Mouse (Mus musculus) right cerebral cortex, postnatal 25 days (tissue): Measurements from ENCODE around the gene Hoxb9.

Experiments
- DNase-seq: peaks from one replicate; pipeline ENCODE4 v3.0.0; 2022

Gene Hoxb9

DNA sequence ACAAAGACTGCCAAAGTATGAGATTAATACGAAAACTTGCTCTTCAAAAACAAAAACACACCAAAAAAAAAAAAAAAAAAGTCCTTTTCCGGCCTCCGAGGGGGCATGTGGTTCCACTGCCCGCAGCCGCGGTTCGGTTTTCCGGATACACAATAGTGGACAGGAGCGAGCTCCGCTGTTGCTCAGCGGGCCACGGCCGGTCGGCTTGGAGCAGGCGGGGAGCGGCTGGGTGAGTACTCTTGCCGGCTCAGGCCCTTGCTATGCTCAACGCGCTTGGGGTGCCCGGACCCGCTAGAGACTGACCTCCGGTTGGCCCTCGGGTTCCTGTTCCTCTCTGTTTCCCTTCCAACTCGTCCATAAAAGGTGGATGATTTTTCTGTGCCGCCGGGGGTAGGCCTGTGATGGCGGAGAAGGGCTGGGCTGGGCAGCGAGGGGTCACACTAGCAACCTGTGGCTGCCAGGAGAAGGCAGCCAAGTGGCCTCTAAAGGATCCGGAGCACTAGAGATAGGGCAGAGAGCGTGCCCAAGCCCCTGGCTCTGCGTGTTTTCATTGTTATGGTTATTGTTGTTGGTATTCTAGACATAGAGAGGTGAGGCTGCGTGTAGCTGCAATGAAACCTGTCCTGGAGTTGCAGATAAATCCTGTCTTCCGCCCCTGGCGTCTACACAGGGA, 43.5 kb downstream of the Hoxb9 start:
- no peak for DNase-seq

DNA sequence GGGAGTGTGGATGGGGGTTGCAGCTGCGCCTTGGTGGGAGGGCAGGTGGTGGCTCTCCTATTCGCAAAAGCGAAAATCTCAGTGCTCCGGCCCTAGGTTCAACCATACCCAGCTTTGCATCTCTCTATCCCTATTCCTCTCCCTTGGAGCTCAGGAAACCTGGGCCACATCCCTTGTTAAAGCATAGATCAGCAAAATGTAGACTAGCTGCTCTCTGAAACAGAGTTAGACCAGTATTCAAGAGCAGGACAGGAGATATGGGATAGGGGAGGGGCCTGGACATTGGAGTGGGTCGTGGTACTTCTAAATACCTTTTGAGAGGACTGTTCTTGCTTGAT, 44.1 kb downstream of the Hoxb9 start:
- no peak for DNase-seq

DNA sequence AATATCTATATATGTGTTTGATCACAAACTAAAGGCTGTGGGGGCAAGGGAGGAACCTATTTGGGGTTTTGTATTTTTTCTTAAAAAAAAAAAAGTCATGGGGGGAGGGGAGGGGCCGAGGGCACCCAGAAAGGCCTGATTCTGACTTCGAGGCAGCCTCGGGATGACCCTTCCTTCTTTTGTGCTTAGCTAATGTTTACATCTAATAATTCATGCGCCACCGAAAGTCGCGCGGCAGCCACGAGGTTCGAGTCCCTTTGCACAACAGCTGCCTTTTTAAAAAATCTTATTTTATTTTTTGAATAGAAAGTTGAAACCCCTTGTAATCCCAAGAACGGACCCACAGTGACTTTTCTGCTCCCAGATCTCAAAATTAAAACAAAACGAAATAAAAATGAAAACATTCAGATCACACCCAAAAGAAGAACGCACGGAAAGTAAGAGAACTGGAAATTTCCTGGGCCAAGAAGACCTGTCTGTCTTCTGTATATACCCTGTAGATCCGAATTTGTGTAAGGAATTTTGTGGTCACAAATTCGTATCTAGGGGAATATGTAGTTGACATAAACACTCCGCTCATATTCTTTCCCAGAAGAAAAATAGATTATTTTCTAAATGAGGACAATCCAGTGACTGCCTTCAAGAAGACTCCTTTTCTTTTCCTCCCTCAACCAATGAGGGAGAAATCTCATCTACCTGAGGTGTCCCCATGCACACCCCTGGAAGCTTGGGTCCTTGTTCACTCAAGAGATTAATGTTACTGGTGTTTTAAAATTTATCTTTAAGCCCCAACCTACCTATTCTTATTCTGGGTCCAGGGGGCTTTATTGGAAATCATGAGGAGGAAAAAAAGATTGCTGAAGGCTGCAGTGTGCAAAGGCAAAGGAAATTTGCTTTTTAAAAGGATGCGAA, 45.7 kb downstream of the Hoxb9 start:
- no peak for DNase-seq

DNA sequence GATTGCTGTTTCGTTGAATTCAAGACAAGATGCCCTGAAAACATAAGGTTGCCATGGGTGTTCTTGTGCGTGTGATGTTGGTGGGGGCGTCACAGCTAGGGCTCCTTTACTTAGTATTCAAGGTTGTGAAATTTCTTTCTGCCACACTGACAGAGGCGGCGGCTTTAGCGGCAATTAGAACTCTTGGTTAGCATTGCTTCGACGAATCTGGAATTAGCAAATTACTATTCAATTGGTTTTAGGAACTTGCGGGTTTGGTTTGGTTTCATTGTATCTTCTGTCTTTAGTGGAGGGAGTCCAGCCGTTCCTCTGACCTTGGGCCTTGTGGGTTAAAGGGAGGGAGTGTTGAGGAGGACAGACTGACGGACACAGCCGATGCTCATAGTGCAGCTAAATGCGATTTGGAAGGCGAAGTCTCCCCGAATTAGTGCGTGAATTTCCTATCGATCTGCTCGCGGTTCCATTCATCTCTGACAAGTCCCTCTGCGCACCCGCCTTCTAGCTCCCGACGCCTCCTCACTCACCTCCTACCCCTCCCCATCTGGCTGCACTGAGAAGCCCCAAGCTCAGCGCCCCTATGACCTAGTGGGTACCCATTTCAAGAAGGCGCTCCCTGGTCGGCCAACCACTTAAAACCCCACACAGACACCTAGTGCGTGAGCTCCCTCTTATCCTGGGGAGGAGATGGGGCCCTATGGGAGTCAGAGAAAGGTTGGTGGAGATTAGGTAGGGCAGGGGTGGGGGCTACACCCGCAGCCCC, 46.5 kb downstream of the Hoxb9 start, which contains the start of gene Hoxb4:
Gene Hoxb4 (plus strand): TSS at position 660 of the 760 bp plus-strand sequence.
- no peak for DNase-seq

DNA sequence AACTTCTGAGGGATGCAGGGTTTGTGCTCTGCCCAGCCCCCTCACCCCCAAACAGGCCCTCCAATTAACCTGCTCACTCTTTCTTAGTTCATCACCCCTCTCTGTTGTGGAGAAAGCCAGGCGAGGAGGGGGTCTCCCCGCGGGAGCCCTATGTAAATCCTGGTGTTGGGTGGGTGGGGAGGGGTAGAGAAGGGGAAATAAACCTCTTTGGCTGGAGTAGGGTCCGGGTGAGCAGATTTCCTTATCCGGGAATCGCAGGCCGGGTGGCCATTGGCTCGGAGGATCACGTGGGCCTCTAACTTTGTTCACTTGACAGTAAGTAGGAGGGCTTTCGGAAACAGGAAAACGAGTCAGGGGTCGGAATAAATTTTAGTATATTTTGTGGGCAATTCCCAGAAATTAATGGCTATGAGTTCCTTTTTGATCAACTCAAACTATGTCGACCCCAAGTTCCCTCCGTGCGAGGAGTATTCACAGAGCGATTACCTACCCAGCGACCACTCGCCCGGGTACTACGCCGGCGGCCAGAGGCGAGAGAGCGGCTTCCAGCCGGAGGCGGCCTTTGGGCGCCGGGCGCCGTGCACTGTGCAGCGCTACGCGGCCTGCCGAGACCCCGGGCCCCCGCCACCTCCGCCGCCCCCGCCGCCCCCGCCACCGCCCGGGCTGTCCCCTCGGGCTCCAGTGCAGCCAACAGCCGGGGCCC, 47.3 kb downstream of the Hoxb9 start:
- DNase-seq, result no peak

DNA sequence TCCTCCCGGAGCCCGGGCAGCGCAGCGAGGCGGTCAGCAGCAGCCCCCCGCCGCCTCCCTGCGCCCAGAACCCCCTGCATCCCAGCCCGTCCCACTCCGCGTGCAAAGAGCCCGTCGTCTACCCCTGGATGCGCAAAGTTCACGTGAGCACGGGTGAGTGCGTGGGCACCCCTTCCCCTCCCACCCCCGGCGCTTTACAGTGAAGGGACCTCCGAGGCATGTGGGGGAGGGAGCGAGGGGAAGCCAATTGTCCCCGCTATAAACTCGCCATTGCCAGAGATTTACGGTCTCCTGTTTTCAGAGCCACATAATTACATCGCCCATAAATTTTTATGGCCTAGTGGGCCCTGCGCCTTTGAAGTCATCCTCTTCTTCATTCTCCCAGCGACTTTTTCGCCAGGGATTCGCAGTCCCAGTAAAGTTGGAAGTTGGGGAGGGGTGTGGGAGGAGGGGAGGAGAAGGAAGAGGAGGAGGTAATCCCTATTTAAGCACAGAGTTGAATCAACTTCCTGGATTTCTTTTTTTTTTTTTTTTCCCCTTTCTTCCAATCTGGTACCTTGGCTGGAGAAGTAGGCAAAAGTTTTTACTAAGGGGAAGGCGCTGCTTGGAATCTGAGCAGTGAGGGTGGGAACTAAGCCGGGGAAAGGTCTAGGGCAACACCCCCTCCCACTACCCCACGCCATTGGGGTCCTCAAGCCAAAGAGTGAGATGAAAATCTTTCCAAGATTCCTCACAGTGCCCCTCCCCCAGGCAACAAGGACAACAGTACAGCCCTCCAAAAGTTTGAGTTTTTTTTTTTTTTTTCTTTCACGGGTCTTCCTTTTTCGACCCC, 48.0 kb downstream of the Hoxb9 start:
- no peak for DNase-seq

DNA sequence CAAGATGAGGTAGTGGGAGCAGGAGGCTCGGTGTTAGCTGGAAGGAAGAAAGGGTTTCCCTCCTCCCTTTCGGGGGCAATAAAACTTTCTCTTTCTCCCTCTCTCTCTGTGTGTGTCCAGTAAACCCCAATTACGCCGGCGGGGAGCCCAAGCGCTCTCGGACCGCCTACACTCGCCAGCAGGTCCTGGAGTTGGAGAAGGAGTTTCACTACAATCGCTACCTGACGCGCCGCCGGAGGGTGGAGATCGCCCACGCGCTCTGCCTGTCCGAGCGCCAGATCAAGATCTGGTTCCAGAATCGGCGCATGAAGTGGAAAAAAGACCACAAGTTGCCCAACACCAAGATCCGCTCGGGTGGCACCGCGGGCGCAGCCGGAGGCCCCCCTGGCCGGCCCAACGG, 48.7 kb downstream of the Hoxb9 start:
- no peak for DNase-seq

DNA sequence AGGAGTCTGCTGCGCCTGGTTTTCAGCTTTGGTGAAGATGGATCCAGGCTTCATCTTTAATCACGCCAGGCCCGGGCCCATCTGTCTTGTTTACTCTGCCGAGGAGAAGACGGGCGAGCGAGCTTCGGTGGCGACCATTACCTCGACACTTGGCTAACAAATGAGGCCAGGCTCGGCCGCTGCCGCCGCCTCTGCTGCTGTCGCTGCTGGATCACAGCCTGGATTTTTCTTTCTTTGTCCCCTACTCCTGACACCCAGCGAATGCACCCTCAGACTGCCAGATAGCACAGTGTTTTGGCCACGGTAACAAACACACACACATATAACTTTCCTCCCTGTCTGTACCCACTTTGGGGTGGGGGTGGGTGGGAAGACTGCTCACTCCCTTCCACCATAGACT, 49.4 kb downstream of the Hoxb9 start:
- no peak for DNase-seq

DNA sequence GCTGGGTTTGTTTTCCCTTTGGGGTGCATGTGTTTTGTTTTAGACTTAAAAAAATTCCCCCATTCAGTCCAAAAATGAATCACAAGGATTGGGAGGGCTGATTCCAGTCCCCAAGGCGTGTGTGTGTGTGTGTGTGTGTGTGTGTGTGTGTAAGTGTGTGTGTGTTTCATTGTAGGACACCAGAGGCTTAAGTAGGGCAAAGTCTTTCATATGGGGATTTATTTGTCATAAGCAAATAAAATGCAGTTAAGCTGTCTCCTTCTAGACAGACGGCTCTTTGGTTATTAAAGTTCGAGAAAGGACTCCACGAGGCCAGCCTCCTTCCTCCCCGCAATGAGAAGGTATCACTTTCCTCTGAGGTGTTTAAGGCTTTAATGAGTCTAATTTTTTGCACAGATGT, 50.6 kb downstream of the Hoxb9 start:
- DNase-seq, result no peak

DNA sequence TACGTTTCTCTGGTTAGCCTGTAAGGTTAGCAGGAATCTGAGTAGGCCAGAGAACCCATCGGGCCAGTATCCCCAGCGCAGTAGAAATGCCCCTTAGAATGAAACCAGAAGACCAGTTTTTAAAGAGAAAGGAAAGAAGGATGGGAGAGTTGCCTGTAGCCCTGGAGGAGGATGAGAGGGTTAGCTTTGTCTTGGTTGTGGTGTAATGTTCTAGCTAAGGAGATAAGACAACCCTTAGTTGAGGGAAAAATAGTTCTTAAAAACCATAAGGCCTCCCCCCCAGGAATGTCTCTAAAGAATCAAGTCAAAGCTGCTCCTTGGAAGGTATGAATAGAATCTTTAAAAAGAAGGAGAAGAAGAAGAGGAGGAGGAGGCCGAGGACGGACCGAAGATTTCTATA, 51.5 kb downstream of the Hoxb9 start:
- DNase-seq, result no peak

DNA sequence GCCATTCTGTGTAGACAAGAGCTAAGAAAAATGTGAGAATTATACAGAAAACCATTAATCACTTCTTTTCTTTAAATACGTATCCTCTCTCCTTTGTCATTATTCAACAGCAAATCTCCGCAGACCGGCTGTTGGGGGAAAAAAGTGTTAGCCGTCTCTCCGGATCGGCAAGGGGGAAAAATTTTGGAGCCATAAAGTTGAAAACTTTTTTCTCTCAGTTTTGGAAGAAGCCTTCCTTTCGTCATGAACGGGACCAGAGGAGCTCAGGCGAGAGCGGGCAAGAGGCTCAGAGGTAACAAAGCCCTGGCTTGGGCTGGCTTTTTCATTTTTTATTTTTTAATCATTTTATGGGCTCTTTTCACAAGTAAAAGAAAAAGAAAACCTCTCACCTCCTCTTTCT, 51.9 kb downstream of the Hoxb9 start, which contains the start of gene Hoxb3:
Gene Hoxb3 (plus strand): TSS at position 173 of the 400 bp plus-strand sequence.
- no peak for DNase-seq

DNA sequence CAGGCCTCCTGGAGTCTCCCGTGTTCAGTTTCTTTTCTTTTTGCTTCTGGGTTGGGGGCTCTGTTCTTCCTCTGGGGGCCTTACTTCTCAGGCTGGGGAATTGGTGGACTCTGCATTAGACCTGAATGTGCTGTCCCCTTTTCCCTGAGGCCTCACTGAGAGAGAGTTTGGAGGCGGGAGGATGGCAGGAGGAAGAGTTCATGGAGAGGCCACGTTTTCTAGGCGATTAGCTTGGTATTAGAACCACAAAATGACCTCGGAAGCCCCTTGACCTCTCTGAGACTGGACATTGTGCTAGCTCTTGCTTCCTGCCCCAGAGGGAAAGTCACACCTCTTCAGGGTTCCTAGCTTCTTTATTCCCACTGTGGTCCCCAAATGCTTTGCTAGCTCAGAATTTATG, 52.9 kb downstream of the Hoxb9 start:
- no peak for DNase-seq

DNA sequence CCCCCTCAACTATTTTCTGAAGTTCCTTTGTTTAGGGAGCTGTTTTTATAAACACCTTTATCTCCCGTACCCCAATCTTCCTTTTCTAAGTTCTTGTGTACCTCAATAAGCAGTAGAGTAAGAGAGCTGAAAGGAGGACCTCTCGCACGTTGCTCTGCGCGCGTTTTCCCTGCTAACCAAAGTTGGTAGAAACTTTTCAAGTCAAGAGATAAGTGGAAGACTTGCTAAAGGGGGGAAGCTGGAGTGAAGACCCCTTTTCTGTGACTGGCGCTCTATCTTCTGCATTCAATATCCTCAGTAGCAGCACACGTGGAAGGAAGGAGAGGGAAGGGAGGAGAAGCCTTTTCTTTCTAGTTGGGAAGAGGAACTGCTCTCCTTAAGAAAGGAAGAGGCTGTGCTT, 53.7 kb downstream of the Hoxb9 start:
- DNase-seq, result no peak

DNA sequence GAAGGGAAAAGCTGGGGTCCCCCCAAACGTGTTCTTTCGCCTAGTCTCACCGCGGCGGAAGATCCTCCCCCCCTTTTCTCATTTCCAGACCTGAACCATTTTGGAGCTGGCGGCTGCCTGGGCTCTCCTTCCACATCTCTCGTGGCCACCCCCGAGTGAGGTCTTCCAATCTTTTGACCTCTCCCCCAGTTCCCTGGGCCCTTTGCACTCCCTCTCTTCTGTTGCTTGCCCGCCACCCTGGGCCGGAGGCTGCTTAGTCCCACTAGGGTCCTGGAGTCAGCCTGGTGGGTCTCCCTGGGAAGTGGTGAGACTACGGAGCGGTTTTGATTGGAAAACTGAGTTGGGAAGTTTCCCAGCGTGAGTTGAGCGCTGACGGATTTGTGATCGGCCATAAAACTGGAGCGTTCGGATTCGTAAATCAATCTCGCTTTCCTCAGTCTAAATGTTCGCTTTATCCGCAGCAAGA, 54.5 kb downstream of the Hoxb9 start:
- DNase-seq, result no peak
